Mouse (Mus musculus): ENCODE results near the gene Mill2. TPM values are rescaled to one million over a fixed set of nuclear protein-coding genes. Genes with fewer than 3 reads are reported as not detected.

Mill2 gene
- polyA plus RNA-seq, 1 experiment = 3.2 TPM

Other genes starting within 250 kb of the Mill2 start
- 0.04 TPM in 1 of 2 replicates, not detected in the other for gene Psg23, start 223.5 kb upstream of the Mill2 start, polyA plus RNA-seq (2012; rRNA removed)
- not detected in 2 replicates for gene Psg21, start 183.2 kb upstream of the Mill2 start, polyA plus RNA-seq (2012; rRNA removed)
- gene Psg20, start 153.8 kb upstream of the Mill2 start, polyA plus RNA-seq (2012; rRNA removed) = not detected in 2 replicates
- gene Psg22, start 121.9 kb upstream of the Mill2 start, polyA plus RNA-seq (2012; rRNA removed) = not detected in 2 replicates
- gene Psg19, start 41.4 kb upstream of the Mill2 start, polyA plus RNA-seq (2012; rRNA removed) = not detected in 2 replicates
- gene Psg17, start 18.4 kb upstream of the Mill2 start, polyA plus RNA-seq (2012; rRNA removed) = 0.04 and 0.05 TPM in 2 replicates
- 539 and 693 TPM in 2 replicates for gene Pglyrp1, start 31.4 kb downstream of the Mill2 start, polyA plus RNA-seq (2012; rRNA removed)
- 19.2 and 25.2 TPM in 2 replicates for gene Ccdc61, start 70.4 kb downstream of the Mill2 start, polyA plus RNA-seq (2012; rRNA removed)
- 0.17 and 0.21 TPM in 2 replicates for gene Nova2, start 85.9 kb downstream of the Mill2 start, polyA plus RNA-seq (2012; rRNA removed)
- gene Nanos2, start 147.4 kb downstream of the Mill2 start, polyA plus RNA-seq (2012; rRNA removed) = not detected in 2 replicates
- gene Mypop, start 151.3 kb downstream of the Mill2 start, polyA plus RNA-seq (2012; rRNA removed) = 1.9 and 2.0 TPM in 2 replicates
- gene Irf2bp1, start 164.1 kb downstream of the Mill2 start, polyA plus RNA-seq (2012; rRNA removed) = 18.7 and 19.4 TPM in 2 replicates
- 24.9 and 28.3 TPM in 2 replicates for gene Foxa3, start 183.6 kb downstream of the Mill2 start, polyA plus RNA-seq (2012; rRNA removed)
- 54.8 and 68.3 TPM in 2 replicates for gene Sympk, start 184.4 kb downstream of the Mill2 start, polyA plus RNA-seq (2012; rRNA removed)
- 0.11 TPM in 1 of 2 replicates, not detected in the other for gene Rsph6a, start 214.7 kb downstream of the Mill2 start, polyA plus RNA-seq (2012; rRNA removed)
- gene Dmwd, start 236.3 kb downstream of the Mill2 start, polyA plus RNA-seq (2012; rRNA removed) = 15.3 and 15.6 TPM in 2 replicates
- gene Dmpk, start 243.9 kb downstream of the Mill2 start, polyA plus RNA-seq (2012; rRNA removed) = 308 and 400 TPM in 2 replicates